Mouse (Mus musculus) CH12.LX (cell line): ENCODE data around the gene Eif4e1b.

Experiments used
- CHD1 ChIP-seq: IDR thresholded peaks from 2 replicates; pipeline ENCODE4 v1.6.1; 2012; ENCODE audit warnings: low read depth, low read length, improper control_type of control experiment, inconsistent platforms
- CTCF ChIP-seq, 2 experiments: IDR thresholded peaks in 1 of 2; conservative IDR thresholded peaks in 1 of 2; 2 replicates each; pipeline ENCODE4 v1.5.1; 2011 to 2012; ENCODE audit warnings: low read depth in 2 of 2, low read length in 2 of 2, improper control_type of control experiment in 1 of 2, inconsistent platforms in 1 of 2, mild to moderate bottlenecking in 1 of 2, moderate library complexity in 1 of 2
- EP300 ChIP-seq: IDR thresholded peaks from 2 replicates; pipeline ENCODE4 v1.6.1; 2011; ENCODE audit warnings: low read length, improper control_type of control experiment
- ETS1 ChIP-seq: conservative IDR thresholded peaks from 2 replicates; pipeline ENCODE4 v1.6.1; 2012; ENCODE audit warnings: low read depth, mild to moderate bottlenecking, inconsistent platforms, low read length, improper control_type of control experiment, moderate library complexity
- JUND ChIP-seq: conservative IDR thresholded peaks from 2 replicates; pipeline ENCODE4 v1.6.1; 2011; ENCODE audit warnings: low read depth, low read length, improper control_type of control experiment
- POLR2A ChIP-seq: IDR thresholded peaks from 2 replicates; pipeline ENCODE4 v1.6.1; 2011; ENCODE audit warnings: low read depth, mild to moderate bottlenecking, improper control_type of control experiment, low read length

- no peak for TF ChIP-seq CTCF (conservative IDR thresholded peaks at IDR 0.05 in 1 of 2, IDR thresholded peaks at IDR 0.05 in 1 of 2; ENCODE audit: low read depth in 2 of 2, low read length in 2 of 2)
- no peak for TF ChIP-seq CHD1
- no peak for TF ChIP-seq ETS1
- no peak for TF ChIP-seq POLR2A
- TF ChIP-seq JUND, result no peak
- TF ChIP-seq EP300, result no peak
These were observed 37.7 kb upstream of the Eif4e1b start for GRCm38 (mm10) chr13:54746110-54746509.
